Mouse (Mus musculus): ENCODE results near the gene Slc35g2.

DNA sequence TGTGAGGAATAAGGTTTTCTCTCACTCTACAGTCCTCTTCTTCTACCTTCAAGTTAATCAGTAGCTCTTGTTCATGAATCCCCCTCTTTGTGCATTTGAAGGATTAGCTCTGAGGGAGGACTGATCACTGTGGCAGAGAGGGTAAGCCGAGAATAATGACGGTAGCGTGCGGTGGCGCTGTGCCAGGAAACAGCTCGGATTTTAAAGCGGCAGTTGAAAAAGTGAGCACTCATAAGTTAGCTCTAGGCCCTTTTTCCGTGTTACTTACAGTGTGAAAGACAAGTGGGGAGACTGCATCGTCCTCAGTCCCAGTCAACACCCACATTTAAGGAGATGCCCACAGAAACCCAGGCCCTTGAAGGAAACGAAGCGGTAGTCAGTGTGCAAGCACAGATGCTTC lies 46.1 kb upstream of the Slc35g2 start:
- TF ChIP-seq CTCF (IDR thresholded peaks at IDR 0.05; ENCODE audit: low read depth) = no peak
- no peak for TF ChIP-seq EP300 (IDR thresholded peaks at IDR 0.05; ENCODE audit: low read depth)

Data from liver, postnatal 0 days (tissue).